Mouse (Mus musculus) CH12.LX (cell line): Measurements from ENCODE around the gene Esrra. TPM values are rescaled to one million over a fixed set of nuclear protein-coding genes. Genes with fewer than 3 reads are reported as not detected.
"Not testable (repeated sequence)": the region's sequence is repeated elsewhere in the genome, so short reads cannot be mapped to it uniquely, and the experiment has no call there.

ENCODE experiments used
- DNase-seq: peaks from one replicate; pipeline ENCODE4 v3.0.0-alpha.2; 2013; ENCODE audit errors: extremely low read depth
- H3K27ac ChIP-seq: 2 replicates; pipeline ENCODE4 v1.5.1; 2012; ENCODE audit warnings: low read depth, mild to moderate bottlenecking, control low read depth, moderate library complexity; ENCODE audit not compliant: insufficient read depth
- H3K27me3 ChIP-seq: replicated peaks from 2 replicates; pipeline ENCODE3; 2012; ENCODE audit warnings: inconsistent platforms
- H3K36me3 ChIP-seq, 2 experiments: replicated peaks in 1 of 2; 2 replicates each; pipeline versions ENCODE3 to v1.6.1; 2012; ENCODE audit warnings: inconsistent platforms in 1 of 2, low read length in 1 of 2, mild to moderate bottlenecking in 1 of 2, mixed read lengths in 1 of 2, moderate library complexity in 1 of 2; ENCODE audit not compliant: control insufficient read depth in 1 of 2, insufficient read depth in 1 of 2
- H3K4me1 ChIP-seq, 2 experiments: 2 replicates each; pipeline ENCODE4 v1.6.1; 2012; ENCODE audit warnings: inconsistent platforms in 1 of 2, moderate library complexity in 1 of 2; ENCODE audit not compliant: insufficient read depth in 2 of 2, control insufficient read depth in 1 of 2
- H3K4me2 ChIP-seq: 2 replicates; pipeline ENCODE4 v1.6.1; 2012; ENCODE audit warnings: low read depth, mild to moderate bottlenecking, control low read depth; ENCODE audit not compliant: poor library complexity, insufficient read depth, severe bottlenecking
- H3K4me3 ChIP-seq, 3 experiments: fragments of 150-350 bp in 1 of 3; sonication (generic) in 1 of 3; replicated peaks in 1 of 3; 2 replicates each; pipeline versions ENCODE3 to v1.5.1; 2011 to 2012; ENCODE audit warnings: low read depth in 2 of 3, low read length in 2 of 3, mild to moderate bottlenecking in 2 of 3, moderate library complexity in 2 of 3, control low read depth in 1 of 3, improper control_type of control experiment in 1 of 3, inconsistent platforms in 1 of 3, mixed read lengths in 1 of 3; ENCODE audit not compliant: poor library complexity in 1 of 3
- H3K79me2 ChIP-seq: replicated peaks from 2 replicates; pipeline ENCODE4 v1.6.1; 2012; ENCODE audit warnings: mild to moderate bottlenecking, moderate library complexity; ENCODE audit not compliant: control insufficient read depth, poor library complexity, insufficient read depth, severe bottlenecking; ENCODE audit errors: extremely low read depth
- H3K9ac ChIP-seq: 2 replicates; pipeline ENCODE4 v1.6.1; 2012; ENCODE audit warnings: low read depth, mild to moderate bottlenecking, control low read depth, moderate library complexity; ENCODE audit not compliant: insufficient read depth
- H3K9me3 ChIP-seq: replicated peaks from 2 replicates; pipeline ENCODE3; 2012; ENCODE audit warnings: low read length, inconsistent platforms, mixed read lengths
- CHD2 ChIP-seq: IDR thresholded peaks from 2 replicates; pipeline ENCODE4 v1.6.1; 2011; ENCODE audit warnings: low read length, improper control_type of control experiment
- EP300 ChIP-seq: IDR thresholded peaks from 2 replicates; pipeline ENCODE4 v1.6.1; 2011; ENCODE audit warnings: low read length, improper control_type of control experiment
- ETS1 ChIP-seq: conservative IDR thresholded peaks from 2 replicates; pipeline ENCODE4 v1.6.1; 2012; ENCODE audit warnings: low read depth, mild to moderate bottlenecking, inconsistent platforms, low read length, improper control_type of control experiment, moderate library complexity
- GABPA ChIP-seq: IDR thresholded peaks from 2 replicates; pipeline ENCODE4 v1.6.1; 2012; ENCODE audit warnings: low read depth, low read length, improper control_type of control experiment, inconsistent platforms; ENCODE audit not compliant: insufficient replicate concordance
- HCFC1 ChIP-seq: IDR thresholded peaks from 2 replicates; pipeline ENCODE4 v1.6.1; 2012; ENCODE audit warnings: low read depth, mild to moderate bottlenecking, inconsistent platforms, low read length, improper control_type of control experiment
- IRF4 ChIP-seq: IDR thresholded peaks from 2 replicates; pipeline ENCODE4 v1.6.1; 2014; ENCODE audit warnings: low read depth, mild to moderate bottlenecking, inconsistent platforms, low read length, improper control_type of control experiment
- JUN ChIP-seq: IDR thresholded peaks from 2 replicates; pipeline ENCODE4 v1.6.1; 2011; ENCODE audit warnings: low read depth, mild to moderate bottlenecking, low read length, improper control_type of control experiment, moderate library complexity; ENCODE audit not compliant: insufficient read depth
- JUND ChIP-seq: conservative IDR thresholded peaks from 2 replicates; pipeline ENCODE4 v1.6.1; 2011; ENCODE audit warnings: low read depth, low read length, improper control_type of control experiment
- KAT2A ChIP-seq: IDR thresholded peaks from 2 replicates; pipeline ENCODE4 v1.6.1; 2012; ENCODE audit warnings: low read length, improper control_type of control experiment, inconsistent platforms; ENCODE audit not compliant: insufficient replicate concordance
- MAFK ChIP-seq: IDR thresholded peaks from 2 replicates; pipeline ENCODE4 v1.6.1; 2011; ENCODE audit warnings: low read length, improper control_type of control experiment; ENCODE audit not compliant: insufficient replicate concordance
- MAZ ChIP-seq: IDR thresholded peaks from 2 replicates; pipeline ENCODE4 v1.6.1; 2012; ENCODE audit warnings: low read depth, mild to moderate bottlenecking, inconsistent platforms, low read length, improper control_type of control experiment, moderate library complexity
- MXI1 ChIP-seq: IDR thresholded peaks from 2 replicates; pipeline ENCODE4 v1.6.1; 2011; ENCODE audit warnings: mild to moderate bottlenecking, low read depth, low read length, improper control_type of control experiment
- POLR2AphosphoS2 ChIP-seq: IDR thresholded peaks from 2 replicates; pipeline ENCODE4 v1.6.1; 2011; ENCODE audit warnings: low read depth, low read length, improper control_type of control experiment
- SMC3 ChIP-seq: IDR thresholded peaks from 2 replicates; pipeline ENCODE4 v1.6.1; 2011; ENCODE audit warnings: low read depth, low read length, improper control_type of control experiment
- TBP ChIP-seq: conservative IDR thresholded peaks from 2 replicates; pipeline ENCODE4 v1.6.1; 2011; ENCODE audit warnings: low read depth, low read length, improper control_type of control experiment
- TCF12 ChIP-seq: IDR thresholded peaks from 2 replicates; pipeline ENCODE4 v1.6.1; 2014; ENCODE audit warnings: low read depth, mild to moderate bottlenecking, inconsistent platforms, low read length, improper control_type of control experiment
- UBTF ChIP-seq: IDR thresholded peaks from 2 replicates; pipeline ENCODE4 v1.6.1; 2012; ENCODE audit warnings: low read depth, mild to moderate bottlenecking, inconsistent platforms, low read length, improper control_type of control experiment, moderate library complexity
- USF1 ChIP-seq: IDR thresholded peaks from 2 replicates; pipeline ENCODE4 v1.6.1; 2014; ENCODE audit warnings: low read depth, mild to moderate bottlenecking, inconsistent platforms, low read length, improper control_type of control experiment
- ZNF384 ChIP-seq: IDR thresholded peaks from 2 replicates; pipeline ENCODE4 v1.6.1; 2012; ENCODE audit warnings: low read depth, low read length, improper control_type of control experiment, inconsistent platforms
- dilution Hi-C: fragments of 300-500 bp; cut with MboI; formaldehyde crosslinking; loops from 2 replicates; pipeline ENCODE4 v1.14.3; 2020; ENCODE audit warnings: low sequenced_read_pairs; ENCODE audit not compliant: extremely low pct_unique_long_range_greater_than_20kb, extremely low pct_ligation_motif_present
- in situ Hi-C: fragments of 300-500 bp; cut with MboI; formaldehyde crosslinking; loops from 3 replicates; pipeline ENCODE4 v1.14.3; 2019; ENCODE audit warnings: low sequenced_read_pairs, low pct_ligation_motif_present, low pct_unique_long_range_greater_than_20kb, mixed read lengths
- polyA plus RNA-seq: library from polyadenylated mRNA; unstranded; fragments of >175 nt; gene quantifications from 2 replicates; pipeline ENCODE4 v1.2.1, GENCODE M21; 2012; ENCODE audit warnings: low read depth; ENCODE audit not compliant: insufficient read length
- total RNA-seq, 2 experiments: library from RNA; depleted of rRNA; stranded (reverse); fragments of 300-350 nt in 1 of 2; fragments of >200 nt in 1 of 2; gene quantifications; 2 replicates each; pipeline ENCODE4 v1.2.3; 2012 to 2014

Esrra gene
- total and polyA plus RNA-seq, 3 experiments, result 13.6 to 28.7 (median 15.6) TPM

DNA sequence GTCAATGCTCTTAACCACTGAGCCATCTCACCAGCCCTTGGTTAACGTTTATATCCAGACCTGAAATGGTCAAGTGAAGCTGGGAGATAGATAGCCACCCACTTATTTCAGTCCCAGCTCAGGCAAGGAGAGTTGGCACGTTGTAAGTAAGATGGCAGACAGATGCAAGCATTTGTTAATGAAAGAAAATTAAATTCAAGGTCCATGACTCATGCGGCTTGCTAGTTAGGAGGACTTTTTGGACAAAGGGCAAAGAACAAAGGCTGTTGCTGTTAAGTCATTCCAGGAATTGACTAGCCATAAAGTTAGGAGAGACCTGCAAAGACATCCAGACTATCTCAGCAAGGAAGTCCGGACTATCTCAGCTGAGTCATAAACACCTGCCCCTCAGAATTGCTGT lies 22.0 kb downstream of the Esrra start:
- peaks cover 11% of the 10 kb centered on the region for H3K9me3 ChIP-seq
- H3K27me3 ChIP-seq, result no peaks in the 10 kb centered on the region
- TF ChIP-seq UBTF, result no peak
- no peak for TF ChIP-seq KAT2A
- TF ChIP-seq TCF12, result no peak
- no peak for TF ChIP-seq ETS1
- no peak for TF ChIP-seq TBP
- no peak for TF ChIP-seq POLR2AphosphoS2
- TF ChIP-seq GABPA, result no peak
- no peak for TF ChIP-seq MXI1
- no peak for TF ChIP-seq HCFC1
- no peak for TF ChIP-seq MAZ
- no peak for TF ChIP-seq MAFK
- TF ChIP-seq ZNF384, result no peak
- TF ChIP-seq JUN, result no peak
- no peak for TF ChIP-seq JUND
- TF ChIP-seq EP300, result no peak
- no peak for TF ChIP-seq CHD2
- no peak for TF ChIP-seq SMC3
- no peak for TF ChIP-seq USF1
- TF ChIP-seq IRF4, result no peak
- H3K4me3 ChIP-seq, result no peak overlapping the region
- H3K36me3 ChIP-seq, result peaks cover 12 to 13% of the 10 kb centered on the region in 2 experiments
- dilution Hi-C loops, result no loop called here
- no peak for DNase-seq
- no peak overlapping the region for H3K4me2 ChIP-seq
- in situ Hi-C loops, result no loop called here
- no peak overlapping the region for H3K9ac ChIP-seq
- no peak overlapping the region for H3K27ac ChIP-seq
- H3K79me2 ChIP-seq, result no peaks in the 10 kb centered on the region; the same call in none of the 2 replicates
- peaks cover 0 to 4% of the 10 kb centered on the region in 2 experiments; a peak in 2 of 4 replicates for H3K4me1 ChIP-seq

DNA sequence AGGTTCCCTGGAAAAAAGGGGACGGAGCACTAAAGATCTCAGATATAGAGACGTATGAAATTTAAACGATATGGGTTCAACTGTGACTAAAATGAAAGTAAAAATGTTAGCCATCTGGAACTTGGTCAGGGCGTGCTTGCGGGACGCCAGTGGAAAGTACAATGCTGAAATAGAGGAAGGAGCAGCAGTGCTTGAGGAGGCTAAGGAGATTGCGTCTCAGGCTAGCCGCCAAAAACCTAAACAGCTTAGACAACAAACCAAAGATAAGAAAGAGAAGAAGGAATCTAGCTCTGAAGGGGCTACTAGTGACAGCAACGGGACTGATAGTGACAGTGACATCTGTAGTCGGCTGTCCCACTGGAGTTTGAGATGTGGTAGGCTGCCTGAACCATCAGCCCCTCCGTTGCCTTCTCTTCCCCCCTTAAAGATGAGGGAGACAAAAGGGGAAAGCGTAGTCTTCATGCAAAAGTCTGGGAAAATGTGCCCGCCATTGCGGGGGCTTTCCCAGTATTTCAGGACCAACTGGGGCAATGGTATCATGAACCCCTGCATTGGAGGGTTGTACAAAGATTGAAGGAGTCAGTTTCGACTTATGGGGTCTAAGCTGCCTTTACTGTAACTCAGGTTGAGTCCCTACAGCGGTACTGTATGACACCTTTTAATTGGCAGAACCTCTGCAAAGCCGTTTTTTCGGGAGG lies 25.9 kb downstream of the Esrra start:
- Histone ChIP-seq H3K9me3 (peaks cover 11% of the 10 kb centered on the region), H3K36me3 (peaks cover 0 to 12% of the 10 kb centered on the region in 2 experiments), H3K4me3 (peak overlapping the region in 2 of 3 experiments; percentile 0 to 37), H3K4me2 (peak overlapping the region; percentile 89), H3K9ac (peak overlapping the region; percentile 64)
- H3K27ac ChIP-seq, dilution Hi-C loops, H3K4me1 ChIP-seq, in situ Hi-C loops, H3K79me2 ChIP-seq, H3K27me3 ChIP-seq: not testable (repeated sequence)
- DNase-seq, result peak; percentile 24
